Mouse (Mus musculus) heart, postnatal 4 days (tissue): Measurements from ENCODE around the gene Pskh1. TPM values are rescaled to one million over a fixed set of nuclear protein-coding genes. Genes with fewer than 3 reads are reported as not detected.

Experiments used
- DNase-seq: peaks from one replicate; pipeline ENCODE4 v3.0.0; 2021
- total RNA-seq, 2 experiments: library from RNA; stranded (reverse); gene quantifications; 2 replicates each; pipeline ENCODE4 v1.2.3; 2021

The Pskh1 gene
- total RNA-seq, 2 experiments from 2014 or later, result 21.7 to 24.3 TPM

DNA sequence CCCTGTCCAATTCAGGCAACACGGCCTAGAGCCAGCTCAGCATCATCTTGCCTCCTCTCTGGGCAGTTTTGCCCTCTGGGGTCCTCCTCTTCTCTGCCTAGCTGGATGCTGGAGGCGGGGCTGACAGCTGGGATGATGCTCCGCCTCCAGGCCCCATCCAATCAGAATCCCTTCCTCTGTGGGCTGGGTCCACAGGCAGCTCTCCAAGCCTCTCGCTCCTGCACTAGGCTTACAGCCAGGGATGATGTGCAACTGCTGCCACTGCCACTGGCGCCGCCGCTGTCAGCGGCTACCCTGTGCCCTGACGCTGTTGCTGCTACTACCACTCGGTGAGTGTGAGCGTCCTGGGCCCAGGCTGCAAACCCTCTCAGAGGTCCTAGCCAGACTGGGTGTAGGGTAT, 6.9 kb upstream of the Pskh1 start, which contains the start of gene Nrn1l:
Nrn1l (plus strand) TSS at position 229 of the 400 bp plus-strand sequence.
- peak; percentile 87 for DNase-seq

DNA sequence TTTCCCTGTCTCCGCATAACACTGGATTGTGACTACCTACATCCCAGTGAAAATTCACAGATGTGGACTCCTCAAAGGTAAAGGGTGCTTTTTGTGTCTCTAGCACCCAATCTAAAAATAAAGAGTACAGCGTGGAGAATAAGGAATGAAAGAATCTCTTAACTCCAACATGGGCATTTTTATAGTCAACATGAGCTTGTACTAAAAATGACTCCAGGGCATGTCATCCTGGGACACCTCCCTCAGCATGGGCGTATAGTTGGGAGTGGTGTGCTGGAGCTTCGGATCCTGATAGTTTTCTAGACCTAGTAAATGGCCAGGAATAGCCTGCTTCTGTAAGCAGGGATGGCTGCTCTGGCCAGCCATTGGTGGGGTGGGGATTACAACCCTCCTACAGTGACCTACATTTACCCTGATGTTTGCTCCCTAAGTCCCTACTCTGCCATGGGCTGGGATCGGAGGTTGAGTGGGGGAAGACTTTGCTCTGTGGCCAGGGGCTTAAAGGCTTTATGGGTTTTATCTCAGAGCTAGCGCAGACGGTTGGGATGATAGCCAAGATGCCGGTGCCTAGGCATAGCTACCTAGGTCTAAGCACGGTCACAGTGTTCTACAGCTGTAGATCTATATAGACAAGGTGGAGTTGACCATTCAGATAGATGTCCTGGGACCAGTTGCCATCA, 2.3 kb upstream of the Pskh1 start:
- DNase-seq, result no peak

DNA sequence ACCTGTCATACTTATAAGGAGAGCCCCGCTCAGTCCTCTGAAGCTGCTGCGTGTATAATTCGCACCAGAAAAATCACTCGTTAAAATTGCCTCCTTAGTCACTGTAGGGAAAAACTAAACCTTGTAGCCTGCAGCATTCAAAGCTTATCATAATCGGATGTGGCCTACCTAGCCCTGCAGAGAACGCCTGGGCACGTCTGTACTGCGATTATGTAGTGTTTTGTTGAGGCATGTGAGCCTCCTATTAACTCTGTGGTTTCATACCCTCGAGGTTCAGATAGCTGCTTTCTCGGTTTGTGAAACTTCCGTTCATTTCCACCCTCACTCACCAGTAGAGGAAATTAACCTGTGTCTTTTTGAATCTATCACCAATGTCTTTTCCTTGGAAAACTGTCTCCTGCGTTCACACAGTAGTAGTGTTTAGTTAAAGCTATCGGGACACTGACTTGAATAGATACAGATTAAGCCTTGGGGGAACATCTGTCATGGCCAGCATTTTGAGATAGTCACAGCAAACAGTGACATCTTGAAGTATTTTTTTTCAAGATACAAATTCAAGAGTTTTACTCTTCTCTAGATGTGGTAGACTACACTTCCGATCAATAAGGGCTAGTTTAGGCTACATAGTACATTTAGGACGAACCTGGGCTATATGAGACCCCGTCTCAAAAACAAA, 838 bp downstream of the Pskh1 start:
- no peak for DNase-seq

DNA sequence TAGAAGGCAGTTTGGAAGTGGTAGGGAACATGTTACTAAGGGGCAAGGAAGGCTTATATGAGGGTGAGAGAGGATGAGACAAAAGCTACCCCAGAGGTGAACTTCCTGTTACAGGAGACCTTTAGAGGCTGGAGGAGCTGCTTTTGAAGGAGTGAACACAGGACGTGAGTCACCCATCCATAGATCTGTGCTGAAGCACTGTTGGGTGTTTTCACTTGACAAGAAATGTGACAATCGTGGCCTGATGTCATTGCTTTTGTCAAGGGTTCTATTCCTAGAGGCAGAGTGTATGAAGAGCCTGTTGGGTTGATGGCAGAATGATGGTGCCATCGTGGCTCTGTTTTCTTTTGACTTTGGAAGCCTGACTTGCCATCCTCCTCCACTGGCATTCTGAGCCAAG, 19.1 kb downstream of the Pskh1 start:
- DNase-seq, result no peak

DNA sequence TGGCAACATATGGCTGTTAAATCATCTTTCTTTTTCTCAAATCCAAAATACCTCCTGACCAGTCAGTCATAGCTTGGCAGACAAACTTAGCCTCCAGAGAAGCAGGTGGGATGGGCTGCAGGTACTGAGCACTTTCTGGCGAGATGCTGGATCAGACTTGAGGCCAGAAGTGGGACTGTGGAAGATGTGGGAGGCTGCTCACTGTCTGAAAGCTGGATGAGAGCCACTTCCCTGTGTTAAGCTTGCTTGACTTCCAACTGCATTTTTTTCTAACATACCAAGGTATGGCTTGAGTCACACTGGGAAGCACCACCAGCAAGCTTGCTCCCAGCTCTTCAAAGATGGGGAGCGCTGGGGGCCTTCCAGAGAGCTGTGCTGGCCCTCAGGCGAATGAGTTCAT, 24.9 kb downstream of the Pskh1 start:
- DNase-seq, result no peak

DNA sequence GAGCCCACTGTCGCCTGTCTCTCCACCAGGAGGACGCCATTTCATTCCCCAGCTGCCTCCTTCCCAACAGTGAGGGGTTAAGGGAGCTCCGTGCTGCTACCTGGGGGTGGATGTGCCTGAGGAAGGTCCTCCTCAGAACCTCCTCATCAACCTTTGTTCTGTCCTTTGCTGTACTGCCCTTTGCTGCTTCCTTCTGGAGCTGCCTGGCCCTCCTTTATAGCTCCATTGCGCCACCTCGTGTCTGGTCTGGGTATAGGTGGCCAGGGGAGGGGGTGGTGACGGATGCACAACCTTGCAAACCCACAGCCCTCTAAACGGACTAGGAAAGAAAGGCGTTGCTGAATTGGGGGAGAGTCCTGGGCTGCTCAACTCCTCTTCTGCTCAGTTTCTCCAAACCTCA, 30.4 kb downstream of the Pskh1 start:
- DNase-seq, result peak; percentile 94

DNA sequence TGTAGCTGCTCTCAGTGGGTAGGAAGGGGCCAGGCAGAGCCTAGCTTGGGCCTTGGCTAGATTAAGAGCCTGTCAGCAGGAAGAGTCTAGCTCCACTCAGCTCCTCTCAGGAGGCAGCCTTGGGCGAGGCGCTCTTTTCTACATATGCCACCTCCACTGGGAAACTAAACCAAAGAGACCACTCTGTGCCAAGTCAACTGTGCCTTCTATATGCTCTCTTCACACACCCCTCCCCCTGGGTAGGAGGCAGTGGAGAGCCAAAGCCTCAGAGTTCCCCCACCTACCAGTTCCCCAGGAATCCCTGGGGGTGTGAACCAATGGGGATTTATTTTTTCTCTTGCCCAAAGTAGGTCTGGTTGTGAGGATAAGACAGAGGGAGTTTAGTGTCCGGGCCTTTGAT, 31.0 kb downstream of the Pskh1 start:
- DNase-seq, result no peak

DNA sequence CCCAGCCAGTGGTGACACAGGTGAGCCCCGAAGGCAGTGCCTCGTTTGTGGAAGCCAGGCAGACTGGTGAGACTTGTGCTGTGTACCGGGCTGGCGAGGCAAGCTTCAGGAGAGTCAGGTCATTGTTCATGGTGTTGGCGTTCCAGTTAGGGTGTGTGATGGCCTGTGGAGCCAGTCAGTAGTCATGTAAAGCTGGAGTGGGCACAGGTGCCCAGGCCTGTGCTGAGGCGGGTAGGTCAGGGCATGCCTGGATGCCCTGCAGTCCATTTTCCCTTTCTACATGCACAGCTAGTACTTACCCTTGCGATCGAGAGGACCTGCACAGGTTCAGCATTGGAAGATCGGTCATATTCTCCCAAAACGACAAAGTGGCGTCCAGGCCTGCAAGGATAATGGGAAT, 32.3 kb downstream of the Pskh1 start:
- no peak for DNase-seq

DNA sequence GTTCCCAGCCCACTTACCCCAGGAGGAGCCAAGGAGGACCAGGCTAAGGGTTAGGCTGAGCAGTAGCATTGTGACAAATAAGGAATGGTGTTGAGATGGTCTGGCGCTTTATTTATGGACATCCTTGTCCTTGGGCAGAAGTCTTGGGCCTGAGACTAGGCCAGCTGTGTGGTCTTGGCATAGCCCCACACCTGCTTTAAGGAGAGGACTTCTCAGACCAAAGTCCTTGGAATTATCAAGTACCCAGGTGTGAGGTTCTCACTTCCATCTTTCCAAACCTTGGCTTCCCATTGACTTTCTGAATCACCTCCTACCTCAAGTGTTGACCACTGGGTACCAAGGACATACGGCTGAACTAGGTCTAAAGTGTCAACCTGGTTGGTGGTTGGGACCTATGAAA, 33.5 kb downstream of the Pskh1 start, which contains the start of gene Ctrl:
Ctrl (minus strand) TSS at position 101 of the 400 bp plus-strand sequence.
- no peak for DNase-seq

DNA sequence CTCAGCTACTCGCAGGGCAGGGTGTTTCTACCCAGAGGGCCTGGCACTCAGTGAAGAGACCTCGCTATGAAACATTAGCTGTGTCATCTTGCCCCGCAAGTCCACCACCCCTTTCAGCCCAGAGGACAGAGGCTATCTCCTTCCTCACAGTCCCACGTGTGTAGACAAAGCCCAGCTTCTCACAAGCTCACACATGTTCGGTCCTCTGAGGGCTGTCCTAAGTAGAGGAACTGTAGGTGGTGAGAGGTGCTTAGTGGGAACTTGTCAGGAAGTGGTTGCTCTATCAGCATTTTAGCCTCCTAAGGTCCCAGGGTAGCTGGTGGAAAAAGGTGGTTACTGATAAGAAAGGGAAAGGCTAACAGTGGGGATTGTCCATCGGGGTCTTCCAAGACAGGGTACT, 34.9 kb downstream of the Pskh1 start:
- no peak for DNase-seq

DNA sequence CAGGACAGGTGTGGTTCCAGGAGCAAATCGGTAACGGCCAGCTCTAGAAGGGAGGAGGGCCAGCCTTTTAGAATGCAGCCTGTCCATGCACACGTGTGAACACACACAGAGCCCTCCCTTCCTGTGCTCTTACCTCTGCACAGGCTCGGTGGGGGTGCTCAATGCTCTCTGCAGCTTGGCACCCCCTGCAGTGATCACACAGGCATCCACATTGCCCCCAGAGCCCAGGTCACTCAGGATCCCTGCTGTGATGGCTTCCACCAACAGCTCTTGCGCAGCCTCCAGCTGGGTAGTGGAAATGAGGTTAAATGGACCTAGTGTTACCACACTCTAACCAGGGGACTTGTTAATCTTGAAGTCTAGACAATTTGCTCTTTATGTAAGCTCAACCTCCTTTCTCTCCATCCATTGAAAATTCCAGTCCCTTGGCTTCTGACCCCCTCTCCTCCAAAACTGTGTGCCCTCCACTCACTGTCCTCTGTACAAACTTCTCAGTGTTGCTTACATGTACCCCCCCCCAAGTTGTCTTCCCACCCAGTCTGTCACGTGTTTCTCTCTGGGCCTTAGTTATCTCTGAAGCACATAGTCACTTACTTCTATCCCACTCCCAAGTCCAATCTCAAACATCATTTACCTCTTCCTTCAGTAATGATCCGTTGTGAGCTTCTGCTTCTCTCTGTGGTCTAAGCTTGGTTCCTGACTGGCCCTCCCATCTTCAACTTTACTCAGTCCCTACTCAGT, 35.8 kb downstream of the Pskh1 start:
- DNase-seq, result no peak

DNA sequence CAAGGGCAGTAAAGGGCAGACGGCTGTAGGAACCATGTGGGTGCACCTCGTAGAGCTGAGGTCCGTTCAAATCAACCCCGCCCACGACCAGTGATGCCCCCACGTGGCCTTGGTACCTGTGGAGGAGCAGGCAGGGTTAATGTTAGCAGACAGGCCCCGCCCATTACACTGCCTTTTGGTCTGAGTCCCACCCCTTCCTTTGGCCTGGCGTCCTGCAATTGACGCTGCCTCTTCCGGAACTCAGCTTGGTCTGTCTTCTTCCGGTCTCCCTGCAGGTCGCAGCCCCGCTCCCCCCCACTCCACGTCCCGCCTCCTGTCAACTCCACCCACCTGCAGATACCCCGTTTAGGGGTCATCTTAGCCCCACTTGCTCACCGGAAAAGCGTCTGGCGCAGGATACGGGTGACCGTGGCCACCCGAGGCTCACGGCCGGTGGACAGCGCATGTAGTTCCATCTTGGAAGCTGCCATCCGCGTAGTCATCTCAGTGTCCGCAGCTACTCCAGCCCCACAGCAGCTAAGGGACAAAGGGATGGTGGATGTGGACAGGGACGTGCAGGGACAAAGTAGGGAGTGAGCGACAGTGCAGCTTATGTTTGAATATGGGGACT, 36.7 kb downstream of the Pskh1 start:
- DNase-seq, result peak; percentile 88

DNA sequence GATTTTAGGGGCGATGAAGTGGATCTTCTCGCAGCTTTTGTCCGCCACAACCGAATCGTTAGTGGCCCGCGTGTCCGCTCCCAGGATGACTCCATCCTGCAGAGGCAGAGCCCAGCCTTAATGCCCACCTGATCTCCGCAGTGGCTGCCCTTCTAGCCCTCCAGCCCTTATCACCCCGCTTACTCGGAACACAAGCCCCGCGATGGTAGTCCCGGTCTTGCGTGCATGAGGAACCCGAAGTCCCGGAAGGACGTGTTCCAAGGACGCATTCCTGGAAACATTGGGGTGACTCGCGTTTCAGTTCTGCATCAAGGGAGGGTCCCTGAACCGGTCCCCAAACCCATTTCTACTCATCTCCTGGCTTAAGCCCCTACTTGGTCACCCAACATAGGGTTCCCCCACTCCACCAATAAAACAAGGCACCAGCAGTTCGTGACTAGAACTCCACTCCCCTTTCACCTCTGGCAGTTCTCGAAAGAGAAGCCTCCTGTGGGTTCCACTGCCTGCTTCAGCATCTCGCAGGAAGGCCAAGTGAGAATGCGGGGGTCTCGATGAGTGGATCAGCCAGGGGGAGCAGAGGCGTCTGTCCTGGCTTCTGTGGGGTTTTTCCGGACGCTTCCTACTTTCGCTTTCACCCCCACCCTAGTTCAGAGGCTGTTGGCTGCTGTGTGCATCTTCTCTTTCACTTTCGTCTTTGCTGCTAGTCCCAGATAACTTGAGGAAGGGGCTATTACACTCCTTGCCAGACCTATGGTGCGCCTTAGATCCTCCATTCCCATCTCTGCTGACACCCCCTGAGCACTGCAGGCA, 37.5 kb downstream of the Pskh1 start:
- peak; percentile 53 for DNase-seq

DNA sequence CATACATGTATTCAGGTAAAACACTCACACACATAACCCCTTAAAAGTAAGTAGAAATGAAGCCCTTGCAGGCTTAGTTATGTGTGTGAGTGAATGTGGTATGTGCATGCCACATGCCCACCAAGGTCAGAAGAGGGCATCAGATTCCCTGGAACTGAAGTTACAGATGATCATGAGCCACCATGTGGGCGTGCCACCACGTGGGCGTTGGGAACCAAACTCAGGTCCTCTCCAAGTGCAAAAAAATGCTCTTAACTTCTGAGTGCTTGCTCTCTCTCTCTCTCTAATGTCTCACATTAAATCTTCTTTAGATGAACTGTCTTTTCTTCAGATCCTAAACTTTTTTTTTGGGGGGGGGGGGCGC, 38.0 kb downstream of the Pskh1 start, which contains the start of gene Psmb10:
Psmb10 (minus strand) TSS at position 139 of the 364 bp plus-strand sequence.
- peak; percentile 42 for DNase-seq

DNA sequence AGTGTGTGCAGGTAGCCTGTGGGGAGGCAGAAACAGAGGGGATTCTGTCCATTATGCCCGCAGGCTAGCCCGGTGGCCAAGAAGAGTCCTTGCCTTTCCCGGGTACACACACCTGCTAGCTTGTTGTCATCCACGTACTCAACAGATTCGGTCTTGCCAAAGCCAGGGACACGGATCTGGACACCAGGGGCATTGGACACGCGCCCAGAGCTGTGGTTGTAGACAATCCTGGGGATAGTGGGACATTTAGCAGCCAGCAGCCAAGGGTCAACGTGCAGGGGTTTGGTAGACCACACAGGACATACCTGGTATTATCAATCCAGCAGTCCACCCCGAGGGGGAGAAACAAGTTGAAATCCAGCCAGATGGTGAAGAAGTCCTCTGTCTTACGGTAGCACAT, 41.8 kb downstream of the Pskh1 start:
- no peak for DNase-seq

DNA sequence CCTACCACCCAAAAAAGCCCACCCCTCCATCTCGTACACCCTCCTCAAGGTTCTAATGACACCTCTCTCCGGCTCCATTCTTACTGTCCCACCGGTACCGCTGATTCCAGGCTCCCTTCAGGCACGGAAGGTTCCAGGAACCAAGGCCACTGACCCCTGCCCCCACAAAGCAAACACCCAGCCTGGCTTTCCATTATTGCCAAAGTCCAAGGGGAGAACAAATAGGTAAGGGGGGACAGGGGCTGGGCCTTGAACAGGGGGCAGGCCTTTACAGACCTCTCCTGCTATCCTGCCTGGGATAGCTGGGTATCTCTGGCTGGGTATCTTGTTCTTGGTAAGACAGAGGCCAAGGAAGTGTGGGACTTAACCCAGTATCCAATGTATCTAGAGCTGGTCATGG, 42.3 kb downstream of the Pskh1 start:
- DNase-seq, result no peak

DNA sequence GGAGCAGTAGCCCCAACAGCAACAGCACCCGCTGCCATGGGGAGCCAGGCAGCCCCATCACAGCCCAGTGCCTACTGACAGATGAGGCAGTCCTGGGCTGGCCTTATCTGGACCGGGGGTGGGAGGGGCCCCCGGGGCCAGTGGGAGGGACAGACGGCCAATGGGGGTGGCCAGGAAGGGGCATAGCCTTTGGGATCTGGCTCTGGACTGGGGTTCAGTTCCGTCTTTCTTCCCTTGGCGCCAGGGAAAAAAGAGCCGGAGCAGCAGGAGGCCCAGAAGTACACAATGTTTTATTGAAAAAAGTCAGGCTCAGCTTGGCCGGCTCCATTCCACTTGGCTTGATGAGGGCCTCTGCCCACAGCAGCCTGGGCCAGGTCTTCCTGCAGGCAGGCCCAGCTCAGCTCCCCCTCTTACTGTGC, 43.1 kb downstream of the Pskh1 start, which contains the start of gene Lcat:
Lcat (minus strand) TSS at position 62 of the 419 bp plus-strand sequence.
- no peak for DNase-seq

DNA sequence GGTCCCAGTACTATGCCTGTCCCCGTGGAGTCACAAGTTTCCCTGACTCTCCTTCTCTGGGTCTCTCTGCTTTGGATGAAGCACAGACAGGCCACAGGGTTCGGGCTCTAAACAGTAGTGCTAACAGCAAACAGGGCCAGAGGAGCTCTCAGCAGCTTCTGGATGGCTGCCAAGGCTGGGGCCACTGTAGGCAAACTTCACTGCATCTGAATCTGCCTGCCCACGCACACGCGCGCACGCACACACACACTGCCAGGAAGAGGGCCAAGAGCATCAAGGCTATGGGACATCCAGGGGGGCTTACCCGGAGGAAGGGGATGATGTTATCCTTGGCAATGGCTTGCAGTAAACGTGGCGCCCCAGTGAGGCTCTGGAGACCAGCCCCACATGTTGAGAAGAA, 49.1 kb downstream of the Pskh1 start:
- DNase-seq, result peak; percentile 86

DNA sequence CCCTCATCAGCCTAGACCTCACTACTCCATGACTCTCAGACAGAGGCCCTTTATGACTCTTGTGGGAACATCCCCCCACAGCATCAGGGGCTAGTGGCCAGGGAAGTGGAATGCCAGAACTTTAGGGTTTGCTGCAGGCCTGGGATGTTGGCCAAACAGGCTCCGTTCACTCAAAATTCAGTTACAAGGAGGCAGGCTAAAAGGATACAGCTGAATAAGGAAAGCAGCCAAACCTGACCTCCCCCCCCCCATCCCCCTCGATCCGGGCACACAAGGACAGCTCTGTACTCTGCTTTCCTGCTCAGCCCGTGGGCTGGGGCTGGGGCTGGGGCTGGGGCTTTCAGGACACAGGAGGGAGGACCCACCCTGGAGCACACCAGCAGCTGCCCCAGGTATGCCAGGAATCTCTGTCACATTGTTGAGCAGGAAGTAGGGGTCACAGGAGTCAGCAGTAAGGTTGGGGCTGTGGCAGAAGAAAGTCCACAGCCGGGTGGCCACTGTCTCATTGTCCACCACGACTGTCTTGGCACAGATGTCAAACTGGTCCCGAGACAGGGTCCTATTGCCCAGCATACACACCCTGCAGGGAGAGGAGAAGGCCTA, 50.9 kb downstream of the Pskh1 start:
- peak; percentile 75 for DNase-seq

DNA sequence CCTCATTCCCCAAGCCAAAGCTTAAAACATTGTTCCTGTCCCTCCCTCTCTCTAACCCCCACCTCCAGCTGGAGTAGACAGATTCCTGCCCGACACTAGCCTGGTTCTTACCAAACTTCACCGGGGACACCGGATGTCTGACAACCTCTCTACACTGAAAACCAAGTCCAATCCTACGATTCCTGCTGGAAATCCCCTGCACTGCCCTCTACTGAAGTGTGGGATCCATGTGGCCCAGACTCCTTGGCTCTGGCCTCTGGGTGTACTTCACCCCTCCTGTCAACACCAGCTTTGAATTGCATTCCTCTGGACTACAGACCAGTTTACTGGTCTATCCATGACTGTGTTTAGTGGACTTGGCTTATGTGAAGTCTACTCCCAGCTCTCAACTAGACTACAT, 56.3 kb downstream of the Pskh1 start:
- DNase-seq, result peak; percentile 53

DNA sequence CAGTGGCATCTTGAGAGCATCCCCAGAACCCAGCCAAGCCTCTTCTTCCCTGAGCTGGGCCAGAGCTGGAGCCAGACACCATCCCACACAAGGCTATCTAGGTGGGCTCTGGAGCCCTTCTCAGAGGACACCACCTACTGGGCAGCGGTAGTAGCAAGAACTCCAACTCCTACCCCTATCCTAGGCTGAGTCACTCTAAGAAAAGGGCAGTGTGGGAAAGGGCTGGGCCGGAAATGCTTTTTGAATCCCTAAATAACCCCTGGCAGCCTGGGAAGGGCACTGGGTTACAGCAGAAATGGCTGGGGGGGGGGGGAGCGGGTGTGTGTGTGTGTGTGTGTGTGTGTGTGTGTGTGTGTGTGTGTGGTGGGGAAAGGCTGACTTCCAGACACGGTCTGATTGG, 57.6 kb downstream of the Pskh1 start:
- peak; percentile 65 for DNase-seq

DNA sequence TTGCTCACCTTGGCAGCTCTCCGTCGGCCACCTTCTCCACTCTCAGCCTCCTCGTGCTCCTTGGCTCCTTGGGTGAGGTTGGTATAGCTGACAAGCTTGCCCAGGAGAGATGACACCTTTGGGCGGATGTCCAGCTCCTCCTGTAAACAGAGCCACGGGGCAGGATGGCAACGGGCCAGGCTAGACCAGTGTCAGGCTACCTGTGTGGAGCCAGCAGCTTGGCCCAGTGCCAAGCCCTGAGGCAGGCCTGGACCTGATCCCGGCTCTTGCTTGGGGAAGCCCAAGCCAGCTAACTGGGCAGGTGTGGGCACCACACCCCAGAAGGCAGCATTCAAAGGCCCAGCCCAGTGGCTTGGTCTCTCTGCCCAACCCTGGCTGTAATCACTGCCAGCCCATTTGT, 59.1 kb downstream of the Pskh1 start:
- DNase-seq, result peak; percentile 64
